Mouse (Mus musculus) heart, embryonic 13.5 days (tissue): ENCODE data around the gene Pld1. TPM values are rescaled to one million over a fixed set of nuclear protein-coding genes. Genes with fewer than 3 reads are reported as not detected.

ENCODE experiments used
- ATAC-seq: fragments of 200-750 bp; cut with Nextera tagmentation; 2 replicates; pipeline ENCODE4 v1.8.0; 2017; ENCODE audit warnings: moderate TSS enrichment; ENCODE audit not compliant: insufficient number of reproducible peaks, low FRiP score, low TSS enrichment; ENCODE audit errors: extremely low read depth
- H3K27ac ChIP-seq: fragments of 300-500 bp; sonication (generic); replicated peaks from 2 replicates; pipeline ENCODE4 v1.5.1; 2015; ENCODE audit warnings: moderate library complexity, mild to moderate bottlenecking, inconsistent platforms
- H3K27me3 ChIP-seq: fragments of 300-500 bp; sonication (generic); replicated peaks from 2 replicates; pipeline ENCODE4 v1.6.1; 2015; ENCODE audit warnings: mild to moderate bottlenecking, inconsistent platforms
- H3K36me3 ChIP-seq: fragments of 300-500 bp; sonication (generic); 2 replicates; pipeline ENCODE4 v1.6.1; 2015; ENCODE audit warnings: mild to moderate bottlenecking, inconsistent platforms
- H3K4me1 ChIP-seq: fragments of 300-500 bp; sonication (generic); 2 replicates; pipeline ENCODE4 v1.6.1; 2015; ENCODE audit warnings: inconsistent platforms
- H3K4me2 ChIP-seq: fragments of 300-500 bp; sonication (generic); 2 replicates; pipeline ENCODE4 v1.6.1; 2015; ENCODE audit warnings: inconsistent platforms, mild to moderate bottlenecking, moderate library complexity
- H3K4me3 ChIP-seq: fragments of 300-500 bp; sonication (generic); 2 replicates; pipeline ENCODE4 v1.5.1; 2015; ENCODE audit warnings: moderate library complexity, mild to moderate bottlenecking, inconsistent platforms
- H3K9ac ChIP-seq: fragments of 300-500 bp; sonication (generic); 2 replicates; pipeline ENCODE4 v1.6.1; 2015; ENCODE audit warnings: inconsistent platforms, mild to moderate bottlenecking, moderate library complexity
- H3K9me3 ChIP-seq: fragments of 300-500 bp; sonication (generic); 2 replicates; pipeline ENCODE4 v1.6.1; 2016; ENCODE audit warnings: inconsistent platforms
- WGBS: fragments of 180-500 bp; shearing (Covaris S2); methylation state at CpG from one replicate; pipeline ENCODE4 v1.1.7; 2015; ENCODE audit warnings: mixed read lengths; 5-methylcytosine and 5-hydroxymethylcytosine counted together
- polyA plus RNA-seq: library from polyadenylated mRNA; unstranded; fragments of >200 nt; fragmentation: Nextera tagmentation; extraction: Ambion mirVana; gene quantifications from 2 replicates; pipeline ENCODE4 v1.2.1, GENCODE M21; 2015

The Pld1 gene
- polyA plus RNA-seq, 1 experiment from 2014 or later, result 4.1 TPM

DNA sequence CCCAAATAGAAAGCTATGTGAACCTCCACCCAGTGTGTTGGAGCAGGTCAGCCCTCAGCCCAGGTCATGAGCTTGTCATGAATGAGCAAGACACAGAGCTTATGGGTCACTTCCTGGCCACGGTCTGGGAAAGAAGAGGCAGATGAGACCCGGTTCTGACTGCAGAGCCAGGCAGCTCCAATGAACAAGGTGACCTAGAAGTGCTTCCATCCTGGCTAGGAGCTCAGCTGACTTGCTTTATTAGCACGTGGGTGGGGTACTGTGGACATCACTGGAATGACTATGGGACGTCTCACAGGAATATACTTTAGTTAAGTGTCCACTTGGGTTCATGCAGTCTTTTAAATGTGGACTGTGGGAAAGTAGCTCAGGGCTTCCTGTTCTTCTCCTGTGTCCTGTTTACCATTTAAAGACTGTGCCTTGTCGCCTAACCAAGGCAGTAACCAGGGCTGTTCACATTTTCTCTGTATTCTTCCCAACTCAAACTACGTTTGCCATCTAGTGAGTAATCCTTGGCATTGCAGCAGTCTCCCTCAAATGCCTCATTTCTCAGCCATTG is 169.0 kb downstream of the Pld1 start:
- no peak for ATAC-seq
- Histone ChIP-seq H3K36me3 (0 out of 2 replicates have a peak, but pooled peaks cover 11% of the 10 kb centered on the region), H3K4me2 (no peak overlapping the region), H3K27me3 (no peaks in the 10 kb centered on the region), H3K4me1 (peaks cover 24% of the 10 kb centered on the region), H3K27ac (peak overlapping the region; percentile 53; the same call in 1 of the 2 replicates), H3K9ac (no peak overlapping the region), H3K9me3 (no peaks in the 10 kb centered on the region), H3K4me3 (no peak overlapping the region)
- 33% methylated on average over 6 of the region's 6 CpGs for WGBS

- no peaks in the 10 kb centered on the region for H3K27me3 ChIP-seq
- no peak overlapping the region for H3K4me3 ChIP-seq
- peak overlapping the region; percentile 31 for H3K4me2 ChIP-seq
- H3K9ac ChIP-seq, result peak overlapping the region; percentile 38; the same call in 1 of the 2 replicates
- peaks cover 31% of the 10 kb centered on the region for H3K4me1 ChIP-seq
- ATAC-seq, result no peak
- H3K36me3 ChIP-seq, result peaks cover 18% of the 10 kb centered on the region; the same call in 1 of the 2 replicates
- peak overlapping the region; percentile 50 for H3K27ac ChIP-seq
- H3K9me3 ChIP-seq, result no peaks in the 10 kb centered on the region
- WGBS, result 21% methylated on average over 5 of the region's 5 CpGs
Measured at GRCm38 (mm10) chr3:28111516-28111915, 173.0 kb downstream of the Pld1 start.

GRCm38 (mm10) chr3:28113881-28114280 is 175.4 kb downstream of the Pld1 start:
- Histone ChIP-seq H3K36me3 (peaks cover 28% of the 10 kb centered on the region; the same call in 1 of the 2 replicates), H3K4me2 (no peak overlapping the region), H3K4me1 (peaks cover 26% of the 10 kb centered on the region), H3K4me3 (no peak overlapping the region), H3K9me3 (no peaks in the 10 kb centered on the region), H3K27ac (no peak overlapping the region; the same call in 1 of the 2 replicates), H3K9ac (no peak overlapping the region), H3K27me3 (no peaks in the 10 kb centered on the region)
- no peak for ATAC-seq
- WGBS, result 81% methylated on average over 2 of the region's 2 CpGs

DNA sequence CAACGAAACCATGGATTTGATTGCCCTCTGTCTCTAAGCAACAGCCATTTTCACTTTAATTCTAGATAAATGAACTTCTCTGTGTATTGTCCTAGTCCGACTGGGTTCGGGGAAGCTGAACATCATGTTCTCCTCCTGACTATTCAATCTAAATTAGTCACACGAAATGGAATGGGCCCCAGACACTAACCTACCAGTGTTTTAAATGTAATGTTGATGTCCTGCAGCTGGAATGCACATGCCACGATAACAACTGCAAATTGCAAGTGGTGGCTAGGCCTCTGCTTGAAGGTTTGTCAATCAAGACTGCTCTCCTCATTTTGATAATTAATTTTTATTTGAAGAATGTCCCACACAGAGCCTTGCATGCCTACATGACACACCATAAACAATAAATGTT is 203.2 kb downstream of the Pld1 start:
- H3K36me3 ChIP-seq, result 0 out of 2 replicates have a peak, but pooled peaks cover 3% of the 10 kb centered on the region
- peaks cover 4% of the 10 kb centered on the region; the same call in 1 of the 2 replicates for H3K9me3 ChIP-seq
- no peaks in the 10 kb centered on the region for H3K4me1 ChIP-seq
- no peak overlapping the region for H3K9ac ChIP-seq
- no peak for ATAC-seq
- no peak overlapping the region for H3K4me2 ChIP-seq
- H3K4me3 ChIP-seq, result no peak overlapping the region
- no peaks in the 10 kb centered on the region for H3K27me3 ChIP-seq
- 70% methylated on average over 5 of the region's 5 CpGs for WGBS
- H3K27ac ChIP-seq, result no peak overlapping the region

DNA sequence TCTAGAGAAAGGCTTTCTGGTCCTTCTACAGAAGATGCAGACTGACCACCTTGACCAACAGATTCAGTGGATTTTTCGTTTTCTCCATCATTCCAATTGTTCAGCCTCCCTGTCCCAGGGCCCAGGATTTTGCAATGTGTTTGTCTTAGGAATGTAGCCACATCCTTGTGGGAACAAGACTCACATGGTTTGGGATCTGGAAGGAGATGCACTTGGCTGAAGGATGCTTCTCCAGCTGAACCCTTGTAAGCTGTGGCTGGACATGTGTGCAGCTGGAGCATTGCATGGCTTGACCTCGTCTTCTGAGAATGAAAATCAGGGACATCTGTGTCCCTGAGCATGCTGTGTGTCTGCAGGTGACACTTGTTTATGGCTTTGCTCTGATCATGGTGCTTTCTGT is 203.6 kb downstream of the Pld1 start:
- 0 out of 2 replicates have a peak, but pooled peaks cover 3% of the 10 kb centered on the region for H3K36me3 ChIP-seq
- no peak overlapping the region for H3K4me3 ChIP-seq
- H3K27me3 ChIP-seq, result no peaks in the 10 kb centered on the region
- H3K9ac ChIP-seq, result no peak overlapping the region
- no peak overlapping the region for H3K4me2 ChIP-seq
- H3K27ac ChIP-seq, result no peak overlapping the region
- no peak for ATAC-seq
- 61% methylated on average over 2 of the region's 2 CpGs for WGBS
- no peaks in the 10 kb centered on the region for H3K4me1 ChIP-seq
- peaks cover 4% of the 10 kb centered on the region; the same call in 1 of the 2 replicates for H3K9me3 ChIP-seq

GRCm38 (mm10) chr3:28144676-28145075 is 206.2 kb downstream of the Pld1 start:
- no peak for ATAC-seq
- H3K9me3 ChIP-seq, result no peaks in the 10 kb centered on the region
- no peaks in the 10 kb centered on the region for H3K27me3 ChIP-seq
- no peak overlapping the region for H3K4me3 ChIP-seq
- H3K9ac ChIP-seq, result no peak overlapping the region
- no peaks in the 10 kb centered on the region for H3K4me1 ChIP-seq
- no peak overlapping the region for H3K4me2 ChIP-seq
- H3K36me3 ChIP-seq, result no peaks in the 10 kb centered on the region
- H3K27ac ChIP-seq, result no peak overlapping the region

DNA sequence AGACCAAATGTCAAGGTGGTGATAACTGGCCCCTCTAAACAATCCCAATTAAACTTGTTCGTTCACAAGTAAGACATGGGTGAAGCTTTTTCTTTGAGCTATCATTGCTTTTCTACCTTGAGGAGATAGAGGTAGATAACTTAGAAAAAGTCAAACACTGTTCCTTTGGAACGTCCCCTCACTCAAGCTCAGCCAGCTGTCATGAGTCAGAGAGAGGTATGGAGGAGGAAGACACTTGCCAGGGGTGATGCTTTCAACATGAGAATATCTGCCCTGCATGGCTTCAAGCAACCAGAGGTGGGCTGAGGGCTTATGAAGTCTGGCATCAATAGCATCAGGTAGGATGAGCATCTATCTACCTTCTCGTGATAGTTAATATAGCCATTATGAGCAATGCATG is 207.0 kb downstream of the Pld1 start:
- no peak for ATAC-seq
- Histone ChIP-seq H3K4me2 (no peak overlapping the region), H3K9me3 (no peaks in the 10 kb centered on the region), H3K27ac (no peak overlapping the region), H3K4me3 (no peak overlapping the region), H3K27me3 (no peaks in the 10 kb centered on the region), H3K9ac (no peak overlapping the region), H3K4me1 (no peaks in the 10 kb centered on the region), H3K36me3 (no peaks in the 10 kb centered on the region)
- WGBS, result 78% methylated on average over 3 of the region's 3 CpGs

GRCm38 (mm10) chr3:28149656-28150256 is 211.3 kb downstream of the Pld1 start:
- H3K9me3 ChIP-seq, result no peaks in the 10 kb centered on the region; the same call in 1 of the 2 replicates
- H3K4me1 ChIP-seq, result no peaks in the 10 kb centered on the region
- H3K36me3 ChIP-seq, result no peaks in the 10 kb centered on the region
- no peak for ATAC-seq
- no peak overlapping the region for H3K27ac ChIP-seq
- H3K4me3 ChIP-seq, result no peak overlapping the region
- no peaks in the 10 kb centered on the region for H3K27me3 ChIP-seq
- H3K9ac ChIP-seq, result no peak overlapping the region
- H3K4me2 ChIP-seq, result no peak overlapping the region
- 81% methylated on average over 2 of the region's 2 CpGs for WGBS

DNA sequence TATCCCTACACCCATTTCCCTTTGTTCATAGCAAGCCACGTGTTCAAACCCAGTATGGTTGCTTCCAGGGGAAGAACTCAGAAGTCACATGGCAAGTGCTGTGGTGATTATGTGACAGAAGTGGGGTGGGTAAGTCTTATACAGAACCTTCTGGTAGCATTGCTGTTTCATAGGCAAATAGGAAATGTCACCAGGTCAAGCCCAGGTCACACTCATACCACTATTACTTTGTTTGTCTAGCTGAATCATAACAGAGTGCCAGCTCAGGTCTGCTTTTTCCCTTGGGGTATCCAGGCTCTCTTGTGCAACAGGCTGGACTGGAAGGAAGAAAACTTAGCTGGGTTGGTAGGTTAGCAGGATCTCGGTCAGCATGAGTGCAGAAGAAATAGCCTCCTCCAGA is 219.5 kb downstream of the Pld1 start:
- Histone ChIP-seq H3K27me3 (no peaks in the 10 kb centered on the region; the same call in 1 of the 2 replicates), H3K27ac (no peak overlapping the region), H3K36me3 (no peaks in the 10 kb centered on the region), H3K4me1 (no peaks in the 10 kb centered on the region), H3K9ac (no peak overlapping the region), H3K9me3 (no peaks in the 10 kb centered on the region), H3K4me2 (no peak overlapping the region), H3K4me3 (no peak overlapping the region)
- no peak for ATAC-seq
- 74% methylated on average over 2 of the region's 2 CpGs for WGBS

GRCm38 (mm10) chr3:28158916-28159315 is 220.4 kb downstream of the Pld1 start:
- Histone ChIP-seq H3K4me3 (no peak overlapping the region), H3K27me3 (peaks cover 6% of the 10 kb centered on the region; the same call in 1 of the 2 replicates), H3K9ac (no peak overlapping the region), H3K9me3 (no peaks in the 10 kb centered on the region), H3K36me3 (no peaks in the 10 kb centered on the region), H3K4me2 (no peak overlapping the region), H3K27ac (no peak overlapping the region), H3K4me1 (no peaks in the 10 kb centered on the region)
- 84% methylated on average over 3 of the region's 3 CpGs for WGBS
- no peak for ATAC-seq

- no peaks in the 10 kb centered on the region for H3K4me1 ChIP-seq
- H3K27me3 ChIP-seq, result peaks cover 6% of the 10 kb centered on the region; the same call in 1 of the 2 replicates
- H3K9ac ChIP-seq, result no peak overlapping the region
- 75% methylated on average over 4 of the region's 4 CpGs for WGBS
- H3K4me3 ChIP-seq, result no peak overlapping the region
- H3K9me3 ChIP-seq, result no peaks in the 10 kb centered on the region
- no peak for ATAC-seq
- no peaks in the 10 kb centered on the region for H3K36me3 ChIP-seq
- no peak overlapping the region for H3K27ac ChIP-seq
- no peak overlapping the region for H3K4me2 ChIP-seq
Measured at GRCm38 (mm10) chr3:28162346-28162745, 223.9 kb downstream of the Pld1 start.

GRCm38 (mm10) chr3:28164678-28165077 is 226.2 kb downstream of the Pld1 start:
- Histone ChIP-seq H3K36me3 (no peaks in the 10 kb centered on the region), H3K27ac (no peak overlapping the region), H3K4me1 (no peaks in the 10 kb centered on the region), H3K9me3 (no peaks in the 10 kb centered on the region), H3K27me3 (peaks cover 6% of the 10 kb centered on the region; the same call in 1 of the 2 replicates), H3K4me3 (no peak overlapping the region), H3K9ac (no peak overlapping the region), H3K4me2 (no peak overlapping the region)
- ATAC-seq, result no peak
- 47% methylated on average over 1 of the region's 1 CpGs for WGBS
